In the genomic region with DNA sequence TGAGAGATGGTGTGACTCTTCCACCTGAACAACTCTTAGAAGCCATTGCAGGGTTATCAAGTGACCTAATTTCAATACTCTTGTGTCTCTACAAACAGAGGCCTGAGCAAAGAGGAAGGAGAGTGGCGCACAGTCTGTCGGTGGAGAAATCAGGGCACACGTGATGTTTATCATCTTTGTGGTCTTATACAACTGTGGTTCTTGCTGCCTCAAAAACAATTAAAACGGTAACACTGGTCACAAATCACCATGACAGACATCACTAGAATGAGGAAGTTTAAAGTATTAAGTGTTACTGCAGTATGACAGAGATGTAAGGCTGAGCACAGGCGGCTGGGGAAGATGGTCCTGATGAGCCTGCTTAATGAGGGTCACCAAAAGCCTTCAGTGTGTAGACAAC, we compare ENCODE assay signal across 18 mouse cellular contexts.
DNase-seq lines count a peak whose midpoint lies in the region; ATAC-seq and TF ChIP-seq lines count a peak whose summit lies in the region.
"Had no signal": no experiment of that assay in that cellular context is flagged by ENCODE, and none has a peak within 500 bp of the region (broad histone marks: within the 10 kb centered on the region; RNA-seq: fewer than 3 reads in every experiment).

No protein-coding gene starts in this region.

- H3K36me3 ChIP-seq in embryonic facial prominence, embryonic 12.5 days, result no peaks in the 10 kb centered on the region
- no peaks in the 10 kb centered on the region for H3K36me3 ChIP-seq in embryonic facial prominence, embryonic 10.5 days (replicated peaks)
- H3K36me3 ChIP-seq in midbrain, embryonic 10.5 days, result no peaks in the 10 kb centered on the region
- H3K36me3 ChIP-seq in midbrain, postnatal 0 days (ENCODE audit: insufficient read depth, low read length), result no peaks in the 10 kb centered on the region
- H3K36me3 ChIP-seq: heart, embryonic 12.5 days had no signal

- no peak for TF ChIP-seq CTCF in midbrain, postnatal 0 days (IDR thresholded peaks at IDR 0.05)

- H3K4me3 ChIP-seq in embryonic facial prominence, embryonic 12.5 days, result no peak overlapping the region
- H3K4me3 ChIP-seq in embryonic facial prominence, embryonic 10.5 days, result no peak overlapping the region
- H3K4me3 ChIP-seq in midbrain, embryonic 10.5 days, result no peak overlapping the region
- H3K4me3 ChIP-seq in midbrain, postnatal 0 days (ENCODE audit: low read depth, low read length), result no peak overlapping the region
- H3K4me3 ChIP-seq: erythroblast, embryonic 14.5 days; heart, embryonic 12.5 days had no signal

- 83% methylated on average over 5 of the region's 5 CpGs for WGBS in embryonic facial prominence, embryonic 12.5 days
- 89% methylated on average over 5 of the region's 5 CpGs for WGBS in embryonic facial prominence, embryonic 10.5 days
- 91% methylated on average over 5 of the region's 5 CpGs for WGBS in midbrain, embryonic 10.5 days
- 88% methylated on average over 5 of the region's 5 CpGs for WGBS in midbrain, postnatal 0 days

- H3K9ac ChIP-seq in embryonic facial prominence, embryonic 12.5 days, result no peak overlapping the region
- H3K9ac ChIP-seq in midbrain, postnatal 0 days (replicated peaks; ENCODE audit: low read length, poor library complexity, severe bottlenecking), result no peak overlapping the region
- H3K9ac ChIP-seq: heart, embryonic 12.5 days; liver, postnatal 0 days had no signal

- peaks cover 25% of the 10 kb centered on the region for H3K4me1 ChIP-seq in embryonic facial prominence, embryonic 12.5 days
- peaks cover 43% of the 10 kb centered on the region for H3K4me1 ChIP-seq in embryonic facial prominence, embryonic 10.5 days
- peaks cover 15% of the 10 kb centered on the region for H3K4me1 ChIP-seq in midbrain, embryonic 10.5 days
- no peaks in the 10 kb centered on the region for H3K4me1 ChIP-seq in midbrain, postnatal 0 days (ENCODE audit: insufficient read depth, low read length)

- no peak for DNase-seq in embryonic facial prominence, embryonic 10.5 days (ENCODE audit: low spot score)
- peak; percentile 69 for DNase-seq in 416B (ENCODE audit: low read depth)
- DNase-seq in heart, adult 18-20 months, result no peak
- no peak for DNase-seq in midbrain, embryonic 10.5 days (ENCODE audit: low spot score)
- no peak for DNase-seq in midbrain, postnatal 0 days (ENCODE audit: low spot score)
- DNase-seq: kidney, adult 2 months; kidney, postnatal 36 days; liver; liver, postnatal 0 days; midbrain, embryonic 14.5 days had no signal

- no peaks in the 10 kb centered on the region for H3K9me3 ChIP-seq in embryonic facial prominence, embryonic 12.5 days
- H3K9me3 ChIP-seq in embryonic facial prominence, embryonic 10.5 days, result no peaks in the 10 kb centered on the region
- H3K9me3 ChIP-seq in midbrain, embryonic 10.5 days (replicated peaks), result no peaks in the 10 kb centered on the region
- no peaks in the 10 kb centered on the region for H3K9me3 ChIP-seq in midbrain, postnatal 0 days (ENCODE audit: low read length)
- H3K9me3 ChIP-seq: heart, embryonic 12.5 days had no signal

- no peaks in the 10 kb centered on the region for H3K27me3 ChIP-seq in embryonic facial prominence, embryonic 12.5 days
- no peaks in the 10 kb centered on the region for H3K27me3 ChIP-seq in embryonic facial prominence, embryonic 10.5 days (replicated peaks; ENCODE audit: low read depth, poor library complexity, severe bottlenecking)
- H3K27me3 ChIP-seq in midbrain, embryonic 10.5 days (ENCODE audit: low read depth, poor library complexity, severe bottlenecking), result no peaks in the 10 kb centered on the region
- no peaks in the 10 kb centered on the region for H3K27me3 ChIP-seq in midbrain, postnatal 0 days (ENCODE audit: insufficient read depth, low read length)
- H3K27me3 ChIP-seq: heart, embryonic 12.5 days had no signal

- 0 out of 2 replicates have a peak overlapping the region, but pooled peaks have one; percentile 17 for H3K27ac ChIP-seq in embryonic facial prominence, embryonic 12.5 days
- no peak overlapping the region for H3K27ac ChIP-seq in embryonic facial prominence, embryonic 10.5 days (replicated peaks)
- H3K27ac ChIP-seq in midbrain, embryonic 10.5 days (replicated peaks), result no peak overlapping the region
- no peak overlapping the region for H3K27ac ChIP-seq in midbrain, postnatal 0 days (ENCODE audit: low read depth, low read length)
- H3K27ac ChIP-seq: hindbrain, postnatal 0 days; macrophage had no signal

- ATAC-seq in embryonic facial prominence, embryonic 12.5 days (ENCODE audit: insufficient number of reproducible peaks, insufficient read depth, low FRiP score, low TSS enrichment), result no peak
- peak; percentile 37 for ATAC-seq in activated CD4-positive, CD25-positive, alpha-beta regulatory T cell, adult 4 months
- peak; percentile 74 for ATAC-seq in megakaryocyte, adult 5-6 weeks (ENCODE audit: poor library complexity, severe bottlenecking)
- ATAC-seq in midbrain, postnatal 0 days (ENCODE audit: low FRiP score), result no peak
- ATAC-seq: forebrain, embryonic 14.5 days; hindbrain, postnatal 0 days; liver, postnatal 0 days had no signal

- no peak overlapping the region for H3K4me2 ChIP-seq in embryonic facial prominence, embryonic 12.5 days (replicated peaks)
- H3K4me2 ChIP-seq in midbrain, postnatal 0 days (ENCODE audit: low read depth, low read length, poor library complexity, severe bottlenecking), result no peak overlapping the region
- H3K4me2 ChIP-seq: heart, embryonic 12.5 days had no signal

Comparison
In these comparisons a context has a peak if more than half of its experiments do, and no peak if none do; other contexts are left out.
1. ATAC-seq: peak in activated CD4-positive, CD25-positive, alpha-beta regulatory T cell, adult 4 months (single experiment) and megakaryocyte, adult 5-6 weeks (single experiment); none in embryonic facial prominence, embryonic 12.5 days (single experiment) and midbrain, postnatal 0 days (single experiment).